Mouse (Mus musculus) G1E (cell line): ENCODE data around the gene Wdr44.

Experiments used
- CTCF ChIP-seq: IDR thresholded peaks from 2 replicates; pipeline ENCODE4 v1.5.1; 2012; ENCODE audit warnings: low read depth, low read length, inconsistent platforms, mixed read lengths
- POLR2AphosphoS5 ChIP-seq: IDR thresholded peaks from 2 replicates; pipeline ENCODE4 v1.6.1; 2012; ENCODE audit warnings: low read depth, low read length, inconsistent platforms; ENCODE audit not compliant: insufficient replicate concordance
- TAL1 ChIP-seq: conservative IDR thresholded peaks from 2 replicates; pipeline ENCODE4 v1.6.1; 2012; ENCODE audit warnings: low read depth, low read length, inconsistent platforms, mixed read lengths

DNA sequence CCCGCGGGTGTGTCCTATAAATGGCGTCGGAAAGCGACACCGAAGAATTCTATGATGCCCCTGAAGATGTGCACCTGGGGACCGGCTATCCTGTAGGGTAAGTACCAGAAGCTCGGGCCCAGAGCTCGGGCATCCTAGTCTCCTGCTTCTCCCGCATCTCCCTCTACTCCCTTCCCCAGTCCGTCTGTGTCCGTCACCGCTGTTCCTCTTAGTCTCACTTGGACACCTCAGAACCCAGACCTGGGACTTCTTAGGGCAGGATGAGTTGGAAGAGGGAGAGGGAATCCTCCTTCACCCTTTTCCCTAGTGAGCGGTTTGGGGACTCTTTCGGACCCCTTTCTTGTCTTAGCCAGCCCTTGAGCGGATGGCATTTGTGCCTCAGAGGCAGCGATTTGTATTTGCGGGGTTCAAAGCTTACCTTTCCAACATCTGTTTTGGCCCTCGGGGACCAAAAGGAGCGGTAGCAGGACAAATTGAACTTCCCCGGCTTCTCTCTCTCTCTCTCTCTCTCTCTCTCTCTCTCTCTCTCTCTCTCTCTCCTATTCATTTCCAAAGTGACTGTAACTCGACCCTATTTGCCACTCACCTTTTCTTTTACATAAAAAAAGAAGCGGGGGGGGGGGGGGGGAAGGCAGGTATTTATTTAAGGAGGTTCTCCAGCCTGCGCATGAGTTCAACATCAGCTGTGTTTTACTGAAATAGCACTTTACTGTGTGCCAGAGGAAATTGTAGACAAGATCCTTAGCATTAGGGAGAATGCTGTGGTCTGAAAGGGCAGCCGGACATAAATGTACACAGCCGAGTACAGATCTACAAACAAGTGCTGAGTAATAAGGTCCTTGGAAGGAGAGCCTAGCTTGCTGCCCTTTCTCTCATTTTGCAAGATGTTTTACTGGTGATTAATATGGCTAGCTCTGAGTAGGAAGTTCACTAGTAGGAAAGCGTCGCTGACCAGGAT, 871 bp downstream of the Wdr44 start:
- no peak for TF ChIP-seq CTCF
- no peak for TF ChIP-seq TAL1
- no peak for TF ChIP-seq POLR2AphosphoS5
